Mouse (Mus musculus): ENCODE measurements around the gene Ankrd50. TPM values are rescaled to one million over a fixed set of nuclear protein-coding genes. Genes with fewer than 3 reads are reported as not detected.

Gene Ankrd50
- 10 to 100 TPM; 28.8 to 54.0 (median 41.4) TPM for total RNA-seq (2022)

DNA sequence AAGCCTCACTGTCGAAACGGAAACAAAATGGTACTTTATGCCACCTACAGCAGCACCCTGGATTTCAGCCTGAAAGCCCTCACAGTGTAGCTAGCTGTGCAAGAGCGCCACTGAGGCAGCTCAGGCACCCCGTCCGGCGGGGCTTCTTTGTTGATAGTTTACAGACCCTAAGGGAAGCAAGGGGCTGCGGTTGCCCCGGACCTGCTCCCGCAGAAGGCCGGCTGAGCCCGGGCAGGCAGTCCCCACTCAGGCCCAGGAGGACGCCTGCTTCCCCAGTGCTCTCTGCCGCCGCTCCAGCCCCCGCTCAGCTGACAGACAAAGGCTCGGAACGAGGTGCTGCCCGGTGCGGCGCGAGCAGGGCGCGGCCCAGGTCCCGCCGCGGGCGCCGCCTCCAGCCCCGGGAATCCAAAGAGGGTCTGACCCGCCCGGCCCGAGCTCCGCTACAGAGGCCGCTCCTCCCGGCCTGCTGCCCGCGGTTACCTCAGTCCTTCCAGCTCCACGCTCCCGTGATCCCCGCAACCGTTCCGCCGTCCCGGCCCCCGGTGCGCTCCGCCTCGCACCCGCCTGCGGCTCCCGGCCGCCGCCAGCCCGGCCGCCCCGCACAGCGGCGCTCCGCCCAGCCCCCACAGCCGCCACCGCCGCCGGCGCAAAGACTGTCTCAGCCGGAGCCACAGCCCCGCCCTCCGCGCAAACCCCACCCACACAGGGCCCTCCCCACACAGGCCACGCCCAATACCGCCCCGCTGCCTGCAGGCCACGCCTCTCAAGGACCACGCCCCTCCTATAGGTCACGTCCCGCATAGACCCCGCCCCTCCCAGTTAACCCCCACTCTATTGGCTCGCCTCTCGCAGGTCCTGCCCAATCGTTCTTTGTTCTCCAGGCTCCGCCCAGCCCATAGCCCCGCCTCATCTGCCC, at the start of gene Ankrd50:
Gene Ankrd50 (minus strand): TSS at position 654 of the 916 bp plus-strand sequence.
- peak; percentile 98 for DNase-seq (ENCODE audit: low spot score)

DNA sequence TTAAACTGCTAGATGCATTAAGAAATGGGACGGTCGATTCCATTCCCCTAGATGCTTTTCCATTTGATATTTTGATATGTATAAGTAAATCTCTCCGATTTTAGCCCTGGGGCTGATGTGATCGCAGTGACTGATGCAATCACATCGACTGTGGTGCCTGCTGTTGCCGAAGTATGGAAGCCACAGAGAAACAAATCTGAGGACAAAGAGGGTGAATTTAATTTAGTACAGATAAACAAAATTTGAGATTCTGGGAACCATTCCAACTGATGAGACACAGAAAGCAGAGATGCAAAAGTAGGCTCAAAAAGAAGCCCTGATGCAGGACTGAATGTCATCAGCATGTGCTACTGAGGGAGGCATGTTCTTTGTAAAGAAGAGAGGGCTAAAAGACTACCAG, 49.6 kb upstream of the Ankrd50 start:
- DNase-seq (ENCODE audit: low spot score), result no peak

DNA sequence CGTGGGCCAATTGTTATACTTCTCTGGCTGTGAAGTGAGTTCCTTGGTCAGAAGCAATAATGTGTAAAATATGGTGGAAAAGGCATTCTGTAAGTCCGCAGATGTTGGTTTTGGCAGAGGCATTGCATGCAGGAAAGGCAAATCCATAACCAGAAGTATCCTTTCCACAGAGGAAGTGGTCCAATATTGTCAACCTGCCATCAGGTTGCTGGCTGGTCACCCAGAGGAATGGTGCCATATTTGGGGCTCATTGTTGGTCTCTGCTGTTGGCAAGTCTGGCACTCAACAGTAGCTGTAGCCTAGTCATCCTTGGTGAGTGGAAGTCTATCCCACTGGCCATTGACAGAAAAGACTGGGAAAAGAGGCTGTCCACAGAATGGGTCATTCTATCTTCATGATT, 35.8 kb upstream of the Ankrd50 start:
- no peak for DNase-seq (ENCODE audit: low spot score)

DNA sequence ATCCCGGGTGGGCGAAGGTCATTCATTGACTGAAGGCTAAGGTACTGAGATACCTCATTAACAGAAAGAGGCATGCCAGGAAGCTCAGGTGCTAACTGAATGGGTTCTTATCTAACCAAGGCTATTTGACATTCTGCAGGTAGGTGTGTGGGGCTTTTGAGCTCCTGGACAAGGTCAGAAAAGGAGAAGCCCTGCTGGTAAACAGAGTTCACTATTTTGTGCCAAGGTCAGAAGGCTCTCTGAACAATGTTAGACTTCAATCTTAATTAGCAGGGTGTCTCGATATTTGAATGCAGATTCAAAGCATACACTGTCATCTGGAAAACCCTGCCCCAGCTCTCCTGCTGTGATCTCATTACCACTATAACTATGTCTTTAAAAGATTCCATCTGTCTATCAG, 35.3 kb upstream of the Ankrd50 start:
- DNase-seq (ENCODE audit: low spot score), result no peak

DNA sequence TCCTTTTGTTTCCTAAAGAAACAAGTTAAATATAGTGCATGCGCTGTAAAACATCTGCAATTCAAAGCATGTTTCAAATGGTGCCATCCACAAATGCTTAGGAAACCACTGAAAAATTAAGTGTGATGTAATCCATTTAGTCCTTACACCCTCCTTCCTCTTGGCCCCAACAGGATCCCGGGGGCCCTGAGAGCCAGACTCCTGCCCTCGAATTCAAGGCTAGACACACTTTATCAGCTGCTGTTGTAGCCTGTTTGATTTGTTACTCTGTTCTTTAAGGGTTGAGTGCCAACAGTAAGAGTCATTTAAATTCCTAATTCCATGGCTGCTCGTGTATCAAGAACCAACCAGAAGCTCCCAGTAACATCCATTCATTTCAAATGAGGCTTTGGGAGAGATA, 19.0 kb upstream of the Ankrd50 start:
- no peak for DNase-seq (ENCODE audit: low spot score)

DNA sequence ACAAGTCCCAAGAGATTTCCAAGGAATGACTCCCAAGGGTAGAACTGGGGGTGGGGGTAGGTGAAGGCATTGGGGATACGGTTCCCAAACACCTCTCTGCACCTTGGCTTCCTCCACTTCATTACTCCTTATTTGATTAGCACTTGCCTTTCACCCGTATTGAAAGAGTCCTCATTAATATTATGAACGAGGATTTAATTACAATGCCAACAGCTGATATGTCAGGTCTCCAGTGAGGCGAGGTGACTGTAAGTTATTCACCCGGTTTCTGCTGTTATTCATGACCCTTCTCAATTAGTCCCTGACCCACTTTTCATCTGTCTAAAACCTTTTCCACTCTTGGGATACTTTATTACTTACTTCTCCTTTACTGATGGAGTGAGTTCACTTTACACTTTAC, 17.5 kb upstream of the Ankrd50 start:
- no peak for DNase-seq (ENCODE audit: low spot score)

DNA sequence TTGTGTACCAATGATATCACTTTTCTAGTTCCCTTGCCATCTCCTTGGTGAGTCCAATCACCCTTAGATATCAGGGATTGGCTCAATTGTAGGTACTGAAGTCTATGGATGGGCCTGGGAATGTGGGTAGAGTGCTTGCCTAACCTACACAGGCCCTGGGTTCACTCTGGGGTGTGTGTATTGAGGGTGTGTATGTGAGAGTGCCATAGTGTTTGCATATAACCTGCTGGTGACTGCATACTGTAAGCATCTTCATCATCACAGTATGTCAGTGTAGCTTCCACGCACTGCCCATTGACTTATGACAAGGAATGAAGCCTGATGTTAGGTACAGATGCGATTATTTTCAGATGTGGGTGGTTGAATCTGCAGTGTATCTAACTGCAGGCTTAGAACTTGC, 17.1 kb upstream of the Ankrd50 start:
- no peak for DNase-seq (ENCODE audit: low spot score)

DNA sequence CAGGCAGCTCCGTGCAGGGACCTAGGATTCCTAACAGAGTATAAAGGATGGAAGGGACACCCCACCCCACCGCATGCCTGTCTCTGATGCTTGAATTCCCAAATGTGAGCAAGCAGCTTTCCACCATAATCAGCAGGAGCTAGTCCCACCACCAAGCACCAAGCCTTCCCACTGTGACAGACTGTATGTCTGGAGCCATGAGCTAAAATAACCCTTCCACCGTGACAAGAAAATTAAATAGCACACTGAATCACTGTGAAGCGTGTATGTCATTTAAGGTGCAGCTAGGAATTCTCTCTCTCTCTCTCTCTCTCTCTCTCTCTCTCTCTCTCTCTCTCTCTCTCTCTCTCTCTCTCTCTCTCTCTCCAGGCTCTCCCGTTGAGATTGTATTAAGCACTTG, 16.7 kb upstream of the Ankrd50 start:
- no peak for DNase-seq (ENCODE audit: low spot score)

DNA sequence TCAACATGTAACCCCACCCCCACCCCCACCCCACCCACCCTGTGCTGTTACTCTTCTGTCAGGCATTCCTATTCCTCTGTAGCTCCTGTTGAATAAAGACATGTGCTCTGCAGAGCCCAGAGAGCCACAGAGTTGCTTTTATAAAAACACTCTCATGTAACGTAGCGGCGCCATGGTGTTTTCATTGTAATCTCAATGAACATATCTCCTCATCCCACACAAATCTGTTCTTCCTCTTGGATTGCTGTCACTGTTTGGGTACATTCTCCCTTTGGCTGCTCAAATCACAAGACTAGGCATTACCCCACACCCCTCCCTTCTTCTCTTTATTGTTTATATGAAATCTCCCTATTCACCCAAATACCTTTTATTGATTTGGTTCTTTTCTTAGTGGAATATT, 13.9 kb upstream of the Ankrd50 start:
- no peak for DNase-seq (ENCODE audit: low spot score)

DNA sequence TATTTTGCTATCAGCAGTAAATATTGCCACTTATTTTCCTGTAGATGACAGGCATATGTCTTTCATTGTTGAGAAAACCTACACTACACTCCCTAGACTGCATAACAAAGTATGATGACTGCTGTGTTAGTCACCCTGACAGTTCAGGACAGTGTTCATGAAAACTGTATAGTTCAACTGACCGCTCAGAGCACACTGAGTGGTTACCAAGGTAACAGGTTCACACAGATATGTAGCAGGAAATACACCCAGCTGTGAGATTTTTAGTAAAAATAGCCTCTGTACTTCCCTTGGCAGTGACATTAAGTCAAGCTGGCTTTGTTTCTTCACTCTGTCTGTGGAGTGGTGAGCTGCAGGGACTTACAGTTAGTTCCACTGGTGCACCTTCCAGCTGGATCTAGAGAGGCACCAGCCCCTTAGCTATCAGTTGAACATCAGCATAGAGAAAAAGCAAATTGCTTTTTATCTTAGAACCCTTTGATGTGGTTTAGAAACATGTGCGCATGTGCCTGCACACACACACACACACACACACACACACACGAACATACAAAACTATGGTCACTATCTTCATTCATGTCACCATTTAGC, 12.2 kb upstream of the Ankrd50 start:
- no peak for DNase-seq (ENCODE audit: low spot score)

DNA sequence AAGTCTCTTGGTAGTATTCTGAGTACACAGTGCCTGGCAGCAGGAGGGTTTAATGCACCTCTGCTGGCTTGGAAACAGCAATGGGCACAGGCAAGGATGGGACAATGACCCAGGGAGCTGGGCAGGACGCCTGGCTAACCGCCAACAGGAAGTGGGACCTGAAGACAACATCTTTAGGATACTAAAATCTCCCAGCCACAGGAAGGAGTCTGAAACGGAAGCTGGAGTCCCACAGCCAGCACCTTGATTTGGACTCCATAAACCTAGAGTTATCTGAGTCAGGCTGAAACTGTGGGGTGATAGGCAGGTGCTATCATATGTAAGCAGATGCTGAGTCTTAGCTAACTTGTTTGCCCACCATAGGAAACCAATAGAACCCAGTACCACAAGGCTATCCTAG, 7.1 kb upstream of the Ankrd50 start:
- no peak for DNase-seq (ENCODE audit: low spot score)

DNA sequence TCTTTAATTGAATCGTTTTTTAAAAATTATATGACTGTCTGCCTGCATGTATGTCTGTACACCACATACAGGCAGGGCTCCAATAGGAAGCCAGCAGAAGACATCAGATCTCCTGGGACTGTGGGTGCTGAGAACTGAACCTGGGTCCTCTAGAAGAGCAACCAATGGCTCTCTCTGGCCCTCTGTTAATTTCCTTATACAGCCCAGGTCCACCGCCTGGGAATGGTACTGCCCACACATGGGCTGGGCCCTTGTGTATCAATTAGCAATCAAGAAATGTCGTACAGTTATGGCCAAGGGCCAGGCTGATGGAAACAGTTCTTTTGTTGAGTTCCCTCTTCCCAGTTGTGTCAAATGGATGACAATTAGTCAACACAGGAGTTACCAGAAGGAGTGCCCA, 6.6 kb upstream of the Ankrd50 start:
- no peak for DNase-seq (ENCODE audit: low spot score)

DNA sequence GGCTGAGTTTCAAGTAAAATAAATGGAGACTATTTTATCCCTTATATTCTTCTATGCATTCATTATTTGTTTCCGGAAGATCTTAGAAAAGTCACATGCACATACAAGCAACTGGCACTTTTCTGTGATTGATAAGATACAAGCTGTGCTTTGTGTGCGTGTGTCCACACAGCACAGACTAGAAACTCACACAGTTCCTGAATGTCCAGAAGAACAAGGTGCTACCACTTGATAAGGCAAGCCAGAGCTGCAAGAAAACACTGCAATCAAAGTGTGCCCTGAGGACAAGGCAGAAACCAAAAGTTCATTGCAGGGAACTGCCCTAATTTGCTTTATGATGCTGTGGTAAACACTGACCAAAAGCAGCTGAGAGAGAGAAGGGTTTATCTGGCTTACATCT, 6.1 kb upstream of the Ankrd50 start:
- no peak for DNase-seq (ENCODE audit: low spot score)

DNA sequence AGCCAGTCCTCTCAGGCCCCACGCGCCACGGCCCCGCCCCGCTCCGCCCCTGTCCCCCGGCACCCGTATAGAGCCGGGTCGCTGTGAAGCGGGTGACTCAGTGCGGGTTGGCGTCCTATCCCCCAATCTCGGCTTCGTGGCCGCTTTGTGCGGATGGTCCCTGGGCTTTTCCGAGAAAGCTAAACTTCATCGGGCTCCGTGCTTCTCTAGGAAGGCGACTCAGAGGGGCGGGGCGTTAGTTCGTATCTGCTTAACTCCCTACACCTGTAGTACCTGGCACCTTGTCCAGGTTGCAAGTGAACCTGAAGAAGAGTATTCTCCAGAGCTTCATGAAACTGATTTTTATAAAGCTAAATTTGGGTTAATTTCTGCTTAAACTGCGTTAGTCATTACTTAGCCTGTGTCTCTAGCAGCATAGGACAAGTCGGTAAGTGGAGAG, 482 bp upstream of the Ankrd50 start:
- DNase-seq (ENCODE audit: low spot score), result no peak

DNA sequence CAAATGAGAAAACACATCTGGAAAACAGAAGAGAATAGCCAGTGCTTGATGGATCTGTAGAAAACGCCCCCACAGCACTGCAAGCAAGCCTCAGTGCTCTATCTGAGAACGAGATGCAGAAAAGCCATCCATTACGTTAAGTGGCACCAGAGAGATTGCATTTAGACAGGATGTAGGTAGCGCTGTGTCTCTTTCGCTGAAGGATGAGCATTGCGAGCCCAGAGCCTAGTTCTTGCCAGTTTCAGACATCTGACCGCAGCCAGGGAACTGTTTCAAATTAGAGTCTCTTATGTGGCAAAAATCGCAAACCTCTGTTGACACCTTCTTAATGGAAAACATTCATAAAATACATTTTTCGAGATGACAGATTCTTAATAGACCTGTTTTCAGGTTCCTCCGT, 1.1 kb downstream of the Ankrd50 start:
- peak; percentile 11 for DNase-seq (ENCODE audit: low spot score)

DNA sequence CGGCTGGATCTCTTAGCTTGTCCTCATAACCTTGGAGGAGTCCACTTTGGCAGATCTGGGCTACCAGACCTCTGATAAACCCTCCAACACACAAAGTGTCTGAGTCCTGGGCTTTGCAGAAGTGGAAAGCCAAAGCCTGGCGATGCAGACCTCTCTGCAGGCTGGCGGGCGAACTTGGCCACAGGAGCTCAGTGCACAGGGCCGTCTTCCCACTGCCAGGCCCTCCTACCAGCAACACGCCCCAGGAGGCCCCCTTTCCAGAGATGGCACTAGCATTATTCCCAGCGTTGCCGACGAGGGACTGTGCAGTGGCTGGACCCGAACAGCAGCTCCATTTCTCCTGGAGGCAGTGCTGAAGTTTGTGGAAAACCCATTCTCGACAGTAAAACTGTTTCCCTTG, 1.9 kb downstream of the Ankrd50 start:
- DNase-seq (ENCODE audit: low spot score), result no peak

DNA sequence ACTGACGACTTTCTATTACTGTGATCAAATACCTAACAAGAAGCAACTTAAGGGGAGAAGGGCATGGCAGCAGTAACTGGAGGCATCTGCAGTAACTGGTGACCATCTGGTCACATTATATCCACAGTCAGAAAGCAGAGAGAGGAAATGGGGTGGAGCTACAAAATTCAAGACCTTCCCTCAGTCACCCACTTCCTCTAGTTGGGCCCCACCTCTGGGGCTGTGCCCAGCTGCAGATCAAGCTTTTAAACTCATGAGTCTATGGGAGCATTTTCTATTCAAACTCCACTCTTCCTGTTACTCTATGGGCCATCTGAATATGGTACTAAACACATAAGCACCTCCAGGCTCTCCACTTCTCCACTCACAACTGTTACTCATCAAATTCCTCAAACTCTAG, 3.5 kb downstream of the Ankrd50 start:
- DNase-seq (ENCODE audit: low spot score), result no peak

DNA sequence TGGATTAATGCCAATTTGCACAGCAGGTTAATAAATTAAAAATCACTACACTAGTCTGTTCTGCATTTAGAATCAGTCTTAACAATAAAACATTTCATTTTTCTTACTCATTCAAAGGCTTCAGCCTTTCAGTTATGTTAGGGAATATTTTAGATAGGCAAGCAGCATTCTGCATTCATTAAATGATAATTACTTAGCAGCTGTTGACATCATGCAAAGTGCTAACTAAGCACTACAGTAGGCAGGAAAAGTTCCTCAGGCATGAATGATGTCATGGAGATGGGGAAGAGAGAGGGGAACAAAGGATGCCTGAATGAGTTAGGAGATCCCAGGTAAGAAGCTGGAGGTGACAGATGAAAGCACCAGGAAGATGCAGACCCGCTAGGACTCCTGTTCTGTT, 6.7 kb downstream of the Ankrd50 start:
- no peak for DNase-seq (ENCODE audit: low spot score)

DNA sequence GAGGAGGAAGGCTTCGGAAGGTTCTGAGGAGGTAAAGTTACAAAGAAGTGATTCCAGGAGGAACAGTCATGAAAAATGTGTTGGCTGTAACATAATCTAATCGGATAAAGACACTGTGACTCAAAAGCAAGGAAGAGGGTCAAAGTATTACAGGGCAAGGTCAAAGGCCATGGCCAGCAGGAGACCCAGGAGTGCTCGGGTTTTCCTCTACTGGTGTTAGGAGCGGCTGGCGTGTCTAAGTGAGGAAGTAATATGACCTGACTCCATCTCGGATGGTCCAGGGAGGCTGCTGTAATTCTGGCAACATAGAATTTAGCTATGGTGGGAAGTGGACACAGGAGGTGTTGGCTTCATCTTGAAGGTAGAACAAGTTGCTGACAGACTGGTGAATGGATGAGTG, 9.1 kb downstream of the Ankrd50 start:
- no peak for DNase-seq (ENCODE audit: low spot score)

DNA sequence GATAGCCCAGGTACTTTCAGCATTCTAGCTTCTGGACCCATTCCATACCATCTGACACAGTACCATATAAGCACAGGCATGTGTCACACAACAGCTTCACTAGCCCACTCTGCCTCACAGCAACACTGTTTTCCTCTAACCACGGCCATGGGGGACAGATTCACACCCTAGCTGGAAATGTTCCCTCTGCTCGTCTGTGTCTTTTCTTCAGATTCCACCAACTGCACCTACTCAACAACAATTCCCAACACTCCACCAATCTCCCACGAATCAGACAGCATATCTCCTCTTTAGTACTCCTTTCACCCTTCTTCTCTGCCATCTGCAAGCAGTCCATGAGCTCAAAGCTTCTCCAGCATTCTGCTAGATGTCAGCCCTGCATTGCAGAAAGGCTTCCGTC, 11.5 kb downstream of the Ankrd50 start:
- DNase-seq (ENCODE audit: low spot score), result no peak

DNA sequence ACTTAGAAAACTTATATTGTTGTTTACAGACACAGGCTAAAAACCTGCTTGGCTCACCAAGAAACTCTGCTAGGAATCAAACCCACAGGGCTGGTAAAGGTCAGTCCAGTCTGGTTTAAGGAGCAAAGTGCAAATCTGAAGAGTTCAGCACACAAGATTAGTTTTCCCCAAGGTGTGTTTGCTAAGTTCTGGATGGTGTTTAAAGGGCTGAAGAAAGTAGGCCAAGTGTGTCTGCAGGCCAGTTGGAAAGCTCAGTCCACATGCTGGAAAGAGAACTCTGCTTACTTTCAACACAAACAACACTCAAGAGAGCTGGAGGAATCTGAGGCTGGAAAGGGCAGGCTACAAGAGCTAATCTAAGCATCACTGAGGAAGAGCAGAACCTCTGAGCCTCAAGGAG, 13.1 kb downstream of the Ankrd50 start:
- DNase-seq (ENCODE audit: low spot score), result no peak

DNA sequence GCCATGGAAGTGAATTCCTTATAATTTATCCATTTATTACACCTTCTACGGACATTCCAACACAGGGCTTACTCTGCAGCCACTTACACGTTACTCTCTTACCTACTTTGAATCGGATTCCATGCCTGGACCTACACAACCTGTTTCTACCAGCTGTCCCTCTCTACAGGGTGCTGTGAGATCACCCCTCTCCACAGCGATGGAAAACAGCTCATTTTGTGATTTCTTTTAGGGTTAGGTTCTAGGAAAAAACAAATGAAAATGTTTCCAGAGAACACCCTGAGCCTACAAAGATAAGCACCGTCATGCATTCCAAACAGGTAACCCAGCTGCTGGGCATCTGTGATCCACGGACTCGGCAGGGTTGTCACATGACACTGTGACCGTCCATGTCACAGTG, 16.5 kb downstream of the Ankrd50 start:
- DNase-seq (ENCODE audit: low spot score), result no peak

DNA sequence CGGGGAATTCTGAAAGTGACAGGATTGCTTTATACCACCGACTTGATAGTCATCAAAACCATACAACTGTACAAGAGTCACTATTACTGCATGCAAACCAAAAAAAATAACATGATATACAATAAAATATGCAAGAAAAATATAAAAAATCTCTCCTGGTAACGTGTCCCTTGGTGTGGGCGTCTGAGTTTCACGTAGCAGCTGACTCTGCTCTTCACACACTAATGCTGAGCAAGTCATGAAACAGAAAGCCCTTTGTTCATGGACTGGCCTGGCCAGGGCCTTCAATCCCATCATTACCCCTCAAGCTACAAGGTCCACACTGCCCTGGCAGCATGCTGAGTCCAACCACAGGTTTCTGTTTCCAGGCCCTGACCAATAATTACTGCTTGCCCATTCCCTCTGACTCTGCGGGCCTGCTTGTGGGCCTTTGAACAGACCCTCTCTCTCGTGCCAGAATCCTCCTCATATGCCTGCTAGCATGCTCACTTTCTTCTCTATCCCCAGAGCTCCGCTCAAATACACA, 17.7 kb downstream of the Ankrd50 start:
- no peak for DNase-seq (ENCODE audit: low spot score)
